Mouse (Mus musculus) cerebellum, adult 2 months (tissue): ENCODE measurements around the gene Olfr68. TPM values are rescaled to one million over a fixed set of nuclear protein-coding genes. Genes with fewer than 3 reads are reported as not detected.
"Not testable (repeated sequence)": the region's sequence is repeated elsewhere in the genome, so short reads cannot be mapped to it uniquely, and the experiment has no call there.

ENCODE experiments used
- DNase-seq, 2 experiments: peaks; one replicate each; pipeline ENCODE4 v3.0.0; 2021
- H3K27ac ChIP-seq: fragments of 200-500 bp; 2 replicates; pipeline ENCODE4 v1.5.1; 2012; ENCODE audit warnings: low read length, control low read depth, inconsistent platforms; ENCODE audit not compliant: insufficient read depth
- H3K27me3 ChIP-seq: fragments of 200-500 bp; 2 replicates; pipeline ENCODE4 v1.6.1; 2012; ENCODE audit warnings: inconsistent platforms, mild to moderate bottlenecking, low read length, moderate library complexity; ENCODE audit not compliant: control insufficient read depth, insufficient read depth
- H3K4me1 ChIP-seq: fragments of 200-500 bp; 2 replicates; pipeline ENCODE4 v1.6.1; 2011; ENCODE audit warnings: low read length; ENCODE audit not compliant: control insufficient read depth, insufficient read depth
- H3K4me3 ChIP-seq: fragments of 200-500 bp; replicated peaks from 2 replicates; pipeline ENCODE3; 2011; ENCODE audit warnings: mild to moderate bottlenecking, low read depth, low read length, control low read depth; ENCODE audit not compliant: insufficient read depth
- CTCF ChIP-seq: fragments of 200-500 bp; IDR thresholded peaks from 2 replicates; pipeline ENCODE4 v1.5.1; 2011; ENCODE audit warnings: low read depth, mild to moderate bottlenecking, control low read depth, low read length, moderate library complexity, borderline replicate concordance; ENCODE audit not compliant: insufficient read depth
- POLR2A ChIP-seq: fragments of 200-500 bp; IDR thresholded peaks from 2 replicates; pipeline ENCODE4 v1.6.1; 2011; ENCODE audit warnings: low read length, control low read depth, borderline replicate concordance; ENCODE audit not compliant: insufficient read depth
- WGBS: fragments of 180-500 bp; shearing (Covaris S2); methylation state at CpG from one replicate; pipeline ENCODE4 v1.1.7; 2018; 5-methylcytosine and 5-hydroxymethylcytosine counted together
- polyA plus RNA-seq: library from polyadenylated mRNA; depleted of rRNA; stranded (reverse); fragments of >200 nt; gene quantifications from 2 replicates; pipeline ENCODE4 v1.2.3, GENCODE M21; 2012; rRNA removed

Olfr68 gene
- not detected in 2 replicates for polyA plus RNA-seq

DNA sequence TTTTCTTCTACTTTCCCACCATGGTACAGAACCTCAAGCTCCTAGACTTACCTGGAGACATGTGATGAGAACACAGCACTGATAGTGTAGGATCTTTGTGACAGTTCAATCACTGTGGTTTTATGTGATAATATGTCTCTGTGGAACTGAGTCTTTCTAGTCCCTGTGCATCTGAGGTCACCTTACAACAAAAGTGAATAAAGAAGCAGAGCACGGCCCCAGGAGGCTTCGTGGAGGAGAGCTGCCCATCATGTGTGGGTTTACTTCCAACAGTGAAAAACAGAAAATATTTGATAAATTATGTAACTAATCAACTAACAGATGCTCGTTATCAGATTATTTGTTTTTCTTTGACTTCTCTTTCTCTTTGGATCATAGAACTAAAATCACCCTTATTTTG, at the start of gene Olfr68:
Gene Olfr68, minus strand, starts transcription at position 101 of the 400 bp plus-strand sequence.
- H3K27ac ChIP-seq = no peak within 1 kb of the TSS
- no peak for DNase-seq
- no peaks in the 10 kb centered on the region for H3K4me1 ChIP-seq
- TF ChIP-seq POLR2A (no peak), CTCF (no peak)
- H3K4me3 ChIP-seq = no peak within 1 kb of the TSS
- 79% methylated on average over 3 of the region's 3 CpGs for WGBS
- no peaks in the 10 kb centered on the region for H3K27me3 ChIP-seq

DNA sequence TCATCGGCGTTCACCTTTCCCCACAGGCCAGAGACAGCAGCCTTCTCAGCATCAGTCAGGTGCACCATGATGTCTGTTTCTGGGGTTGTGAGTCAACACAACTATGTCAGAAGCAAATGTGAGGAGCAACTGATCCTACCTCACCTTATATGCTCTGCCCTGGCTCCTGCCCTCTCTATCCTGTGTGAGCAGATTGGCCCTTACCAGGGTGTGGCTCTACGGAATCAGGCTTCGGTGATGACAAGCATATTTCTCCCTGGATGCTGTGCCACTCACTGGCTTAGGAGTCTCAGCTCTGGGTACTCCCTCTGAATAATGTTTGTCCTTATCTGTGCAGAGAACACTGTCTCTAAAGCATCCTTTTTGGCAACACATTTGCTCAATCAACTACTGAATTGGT, 48.3 kb upstream of the Olfr68 start, which contains the start of gene Hbb-bs:
Gene Hbb-bs, minus strand, starts transcription at position 289 of the 400 bp plus-strand sequence.
- H3K4me3 ChIP-seq = no peak within 1 kb of the TSS
- TF ChIP-seq POLR2A (no peak), CTCF (no peak)
- no peaks in the 10 kb centered on the region for H3K27me3 ChIP-seq
- H3K27ac ChIP-seq = no peak within 1 kb of the TSS
- H3K4me1 ChIP-seq = no peaks in the 10 kb centered on the region
- DNase-seq = no peak
- 86% methylated on average over 4 of the region's 4 CpGs for WGBS

DNA sequence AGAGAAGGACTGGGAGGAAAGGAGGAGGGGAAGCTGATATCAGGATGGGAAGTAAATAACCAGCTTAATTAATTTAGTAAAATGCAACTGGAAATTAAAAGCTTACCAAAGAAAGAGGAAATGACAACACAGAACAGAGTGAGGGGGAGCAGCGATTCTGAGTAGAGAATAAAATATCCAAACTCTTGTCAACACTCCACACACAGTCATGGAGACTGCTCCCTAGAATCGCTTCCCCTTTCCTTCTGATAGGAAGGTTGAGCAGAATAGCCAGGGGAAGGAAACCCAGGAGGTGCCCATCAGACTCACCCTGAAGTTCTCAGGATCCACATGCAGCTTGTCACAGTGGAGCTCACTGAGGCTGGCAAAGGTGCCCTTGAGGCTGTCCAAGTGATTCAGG, 47.6 kb upstream of the Olfr68 start:
- not testable (repeated sequence) for H3K27ac ChIP-seq, DNase-seq, H3K4me1 ChIP-seq, H3K27me3 ChIP-seq, H3K4me3 ChIP-seq
- no CpG with 5 or more reads among the region's 2 CpGs for WGBS

DNA sequence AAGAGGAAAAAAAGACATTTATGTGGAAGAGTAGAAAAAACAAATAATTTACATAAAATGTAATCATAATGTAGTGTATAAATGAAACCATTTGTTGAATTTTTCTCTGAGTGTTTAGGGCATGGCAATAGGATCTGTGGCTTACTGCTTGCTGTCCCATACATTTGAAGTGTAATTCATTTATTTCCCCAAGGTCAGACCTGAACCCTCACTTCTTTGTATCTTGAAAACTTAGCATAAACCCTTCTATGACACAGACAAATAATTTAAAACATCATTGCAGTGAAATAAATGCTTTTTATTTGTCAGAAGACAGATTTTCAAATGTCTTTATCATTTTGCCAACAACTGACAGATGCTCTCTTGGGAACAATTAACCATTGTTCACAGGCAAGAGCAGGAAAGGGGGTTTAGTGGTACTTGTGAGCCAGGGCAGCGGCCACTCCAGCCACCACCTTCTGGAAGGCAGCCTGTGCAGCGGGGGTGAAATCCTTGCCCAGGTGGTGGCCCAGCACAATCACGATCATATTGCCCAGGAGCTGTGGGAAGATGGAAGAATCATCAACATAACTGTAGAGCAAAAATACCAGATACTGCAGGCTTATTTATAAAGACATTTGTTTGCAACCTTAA, 46.9 kb upstream of the Olfr68 start:
- WGBS = 21% methylated on average over 3 of the region's 3 CpGs
- no peak for DNase-seq
- H3K4me3 ChIP-seq = no peak overlapping the region

DNA sequence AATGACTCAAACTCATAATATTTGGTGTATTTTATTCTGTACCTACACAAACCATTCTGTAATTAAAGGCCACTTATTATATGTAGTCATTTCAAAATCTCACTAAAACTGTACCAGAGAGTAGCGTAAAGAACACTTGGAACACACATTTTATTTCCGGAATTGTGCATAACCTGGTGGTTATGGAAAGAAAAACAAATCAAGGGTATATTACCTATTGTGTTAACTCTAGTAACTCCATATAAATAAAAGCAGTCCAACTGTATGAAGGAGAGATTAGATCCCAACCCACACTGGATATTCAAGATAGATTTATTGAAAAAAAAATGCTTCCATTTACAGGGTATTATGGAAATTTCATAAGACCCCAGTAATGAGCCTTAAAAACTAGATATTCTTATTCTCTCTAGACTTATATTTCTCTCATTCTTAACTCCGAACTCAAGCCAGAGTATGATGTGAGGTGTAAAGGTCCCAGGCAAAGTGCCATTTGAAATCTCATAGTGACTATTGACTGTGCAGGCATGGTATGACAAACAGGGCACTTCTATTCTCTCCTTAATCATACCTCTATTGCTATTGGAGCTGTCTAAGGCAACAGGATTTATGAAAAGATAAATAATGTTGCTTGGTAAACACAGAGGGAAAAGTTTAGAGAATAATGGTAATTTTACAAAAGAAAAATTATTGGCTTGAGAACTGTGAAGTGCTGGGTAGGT, 46.2 kb upstream of the Olfr68 start:
- H3K4me1 ChIP-seq = no peaks in the 10 kb centered on the region
- H3K4me3 ChIP-seq = no peak overlapping the region
- H3K27ac ChIP-seq = no peak overlapping the region
- H3K27me3 ChIP-seq = no peaks in the 10 kb centered on the region
- TF ChIP-seq POLR2A = no peak
- TF ChIP-seq CTCF = no peak
- WGBS = 89% methylated on average over 3 of the region's 3 CpGs
- DNase-seq = no peak

More for the DNA sequence above, 46.9 kb upstream of the Olfr68 start:
- Histone ChIP-seq H3K4me1 (no peaks in the 10 kb centered on the region), H3K27me3 (no peaks in the 10 kb centered on the region), H3K27ac (no peak overlapping the region)
- TF ChIP-seq POLR2A (no peak), CTCF (no peak)

DNA sequence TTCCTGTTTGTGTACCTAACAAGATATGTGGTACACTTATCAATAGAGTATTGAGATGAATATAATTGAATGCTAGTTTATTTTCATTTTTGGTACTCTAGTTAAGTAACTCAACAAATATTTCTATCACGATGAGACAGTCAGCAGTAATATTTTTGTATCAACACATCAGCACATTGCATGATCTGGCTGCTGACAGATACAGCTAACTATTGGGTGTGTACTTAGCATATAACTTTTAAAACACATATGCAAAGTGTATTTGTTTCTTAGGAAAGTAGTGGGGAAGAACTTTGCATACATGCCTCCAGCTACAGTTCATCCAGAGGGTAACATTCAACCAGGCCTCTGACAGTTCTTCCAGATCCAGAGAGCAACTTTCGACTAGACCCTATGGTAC, 45.1 kb upstream of the Olfr68 start:
- TF ChIP-seq CTCF (no peak), POLR2A (no peak)
- Histone ChIP-seq H3K27me3 (no peaks in the 10 kb centered on the region), H3K4me1 (no peaks in the 10 kb centered on the region), H3K4me3 (no peak overlapping the region), H3K27ac (no peak overlapping the region)
- no peak for DNase-seq
- 71% methylated on average over 2 of the region's 2 CpGs for WGBS

DNA sequence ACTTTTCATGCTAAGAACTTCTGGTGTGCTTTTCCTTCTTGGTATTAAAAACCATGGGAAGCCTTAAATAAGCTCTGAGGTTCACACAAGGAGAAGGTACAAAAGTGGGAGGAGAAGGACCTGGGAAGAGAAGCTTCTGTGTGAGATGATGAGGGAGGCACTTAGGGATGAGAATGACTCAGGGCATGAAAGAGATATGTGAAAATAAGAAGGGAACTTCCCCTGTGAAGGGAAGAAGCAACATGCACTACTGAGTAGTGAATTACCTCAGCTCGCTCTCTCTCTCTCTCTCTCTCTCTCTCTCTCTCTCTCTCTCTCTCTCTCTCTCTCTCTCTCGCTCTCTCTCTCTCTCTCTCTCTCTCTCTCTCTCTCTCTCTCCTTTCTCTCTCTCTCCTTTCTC, 35.6 kb upstream of the Olfr68 start:
- H3K27me3 ChIP-seq, H3K4me3 ChIP-seq, H3K4me1 ChIP-seq, H3K27ac ChIP-seq, DNase-seq: not testable (repeated sequence)
- 86% methylated on average over 1 of the region's 2 CpGs for WGBS

DNA sequence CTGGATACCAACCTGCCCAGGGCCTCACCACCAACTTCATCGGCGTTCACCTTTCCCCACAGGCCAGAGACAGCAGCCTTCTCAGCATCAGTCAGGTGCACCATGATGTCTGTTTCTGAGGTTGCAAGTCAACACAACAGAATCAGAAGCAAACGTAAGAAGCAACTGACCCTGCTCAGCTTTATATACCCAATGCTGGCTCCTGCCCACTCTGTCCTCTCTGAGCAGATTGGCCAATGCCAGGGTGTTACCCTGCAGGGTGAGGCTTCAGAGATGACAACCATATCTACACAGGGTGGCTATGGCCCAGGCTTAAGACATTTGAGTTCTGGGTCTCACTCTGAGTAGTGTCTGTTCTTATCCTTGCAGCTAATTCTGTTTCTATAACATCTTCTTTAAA, 34.3 kb upstream of the Olfr68 start, which contains the start of gene Hbb-bt:
Gene Hbb-bt, minus strand, starts transcription at position 231 of the 400 bp plus-strand sequence.
- TF ChIP-seq CTCF (no peak), POLR2A (no peak)
- no peaks in the 10 kb centered on the region for H3K4me1 ChIP-seq
- no peaks in the 10 kb centered on the region for H3K27me3 ChIP-seq
- 78% methylated on average over 3 of the region's 3 CpGs for WGBS
- DNase-seq = no peak
- no peak within 1 kb of the TSS for H3K4me3 ChIP-seq
- no peak within 1 kb of the TSS for H3K27ac ChIP-seq

DNA sequence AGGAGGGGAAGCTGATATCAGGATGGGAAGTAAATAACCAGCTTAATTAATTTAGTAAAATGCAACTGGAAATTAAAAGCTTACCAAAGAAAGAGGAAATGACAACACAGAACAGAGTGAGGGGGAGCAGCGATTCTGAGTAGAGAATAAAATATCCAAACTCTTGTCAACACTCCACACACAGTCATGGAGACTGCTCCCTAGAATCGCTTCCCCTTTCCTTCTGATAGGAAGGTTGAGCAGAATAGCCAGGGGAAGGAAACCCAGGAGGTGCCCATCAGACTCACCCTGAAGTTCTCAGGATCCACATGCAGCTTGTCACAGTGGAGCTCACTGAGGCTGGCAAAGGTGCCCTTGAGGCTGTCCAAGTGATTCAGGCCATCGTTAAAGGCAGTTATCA, 33.7 kb upstream of the Olfr68 start:
- WGBS = no CpG with 5 or more reads among the region's 3 CpGs
- not testable (repeated sequence) for H3K4me3 ChIP-seq, H3K27me3 ChIP-seq, H3K4me1 ChIP-seq, DNase-seq, H3K27ac ChIP-seq
